Mouse (Mus musculus) T-cell, adult 2 months (primary cell): Measurements from ENCODE around the gene Acox1.

Source experiments
- DNase-seq: peaks from one replicate; pipeline ENCODE4 v3.0.0; 2022; ENCODE audit warnings: low spot score

Acox1 gene

DNA sequence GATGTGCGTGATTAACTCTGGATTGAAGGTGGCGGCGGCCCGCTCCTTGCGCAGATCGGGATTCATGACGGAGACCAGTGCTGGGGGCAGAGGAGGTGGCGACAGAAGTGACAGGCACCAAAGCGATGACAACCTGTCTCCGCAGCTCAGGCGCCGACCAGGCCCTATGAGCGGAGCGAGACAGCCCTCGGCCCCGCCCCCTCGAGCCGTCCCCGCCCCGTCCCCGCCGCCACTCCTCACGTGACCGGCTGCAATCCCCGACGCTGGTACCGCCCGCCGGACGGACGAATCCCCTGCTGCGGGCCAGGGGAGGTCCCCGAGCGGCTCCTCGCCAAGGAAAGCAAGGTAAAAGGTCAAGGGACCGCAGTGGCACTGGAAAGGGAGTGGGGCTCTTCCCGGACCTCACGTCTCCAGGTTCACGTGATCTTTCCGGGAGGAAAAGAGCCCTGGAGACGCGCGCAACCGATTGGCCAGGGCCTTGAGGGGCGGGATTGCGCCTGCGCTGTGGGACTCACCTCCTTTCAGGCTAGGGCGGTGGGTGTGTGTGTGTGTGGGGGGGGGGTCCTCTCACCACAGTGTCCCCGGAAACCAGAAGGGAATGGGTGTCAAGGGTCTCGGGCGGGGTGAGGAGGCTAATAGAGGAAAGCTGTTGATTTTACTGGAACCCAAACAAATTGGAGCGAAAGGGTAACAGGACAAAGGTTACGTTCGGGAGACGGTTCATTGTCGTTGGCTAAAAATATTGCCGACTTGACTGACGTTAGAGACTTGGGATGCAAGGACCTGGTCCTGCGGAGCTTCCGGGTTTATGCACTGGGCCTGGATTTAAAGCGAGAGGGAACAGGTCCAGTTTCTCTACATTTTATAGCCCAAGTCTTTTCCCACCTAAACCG is at the start of gene Acox1, which contains the start of gene Ten1:
Acox1 (minus strand) TSS at position 407 of the 893 bp plus-strand sequence.
Ten1 (plus strand) TSS at position 217 of the 893 bp plus-strand sequence.
- peak; percentile 86 for DNase-seq

DNA sequence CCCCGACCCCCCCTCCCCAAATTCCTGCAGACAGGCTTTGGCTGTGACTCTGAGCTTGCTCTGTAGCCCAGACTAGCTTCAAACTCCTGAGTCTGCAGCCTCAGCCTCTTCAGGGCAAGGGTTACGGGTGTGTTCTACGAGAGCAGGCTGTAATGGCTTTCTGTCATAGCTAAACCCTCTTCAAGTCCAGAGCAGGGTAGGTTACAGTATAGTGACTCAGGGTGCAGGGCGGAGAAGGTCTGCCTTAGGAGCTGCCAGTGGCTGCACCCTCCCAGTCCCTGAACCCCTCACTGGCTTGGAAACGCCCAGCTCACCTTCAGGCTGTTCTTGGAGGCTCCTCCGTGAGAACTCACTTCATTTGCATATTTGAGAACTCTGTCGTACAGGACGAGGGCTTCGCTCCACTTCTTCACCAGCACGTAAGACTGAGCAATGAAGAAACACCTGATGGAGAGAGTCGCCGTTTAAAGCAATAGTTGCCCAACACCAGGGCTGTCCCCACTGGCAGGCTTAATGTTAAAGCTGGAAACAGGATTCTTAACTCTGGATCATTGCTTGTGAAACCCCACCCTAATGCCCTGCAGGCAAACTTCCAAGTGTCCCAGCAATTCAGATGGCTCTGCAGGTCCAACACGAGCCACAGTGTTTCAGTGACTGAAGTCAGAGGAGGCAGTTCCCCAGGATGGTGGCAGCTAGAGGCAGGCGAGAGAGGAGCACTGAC is 48.8 kb upstream of the Acox1 start:
- DNase-seq, result no peak

DNA sequence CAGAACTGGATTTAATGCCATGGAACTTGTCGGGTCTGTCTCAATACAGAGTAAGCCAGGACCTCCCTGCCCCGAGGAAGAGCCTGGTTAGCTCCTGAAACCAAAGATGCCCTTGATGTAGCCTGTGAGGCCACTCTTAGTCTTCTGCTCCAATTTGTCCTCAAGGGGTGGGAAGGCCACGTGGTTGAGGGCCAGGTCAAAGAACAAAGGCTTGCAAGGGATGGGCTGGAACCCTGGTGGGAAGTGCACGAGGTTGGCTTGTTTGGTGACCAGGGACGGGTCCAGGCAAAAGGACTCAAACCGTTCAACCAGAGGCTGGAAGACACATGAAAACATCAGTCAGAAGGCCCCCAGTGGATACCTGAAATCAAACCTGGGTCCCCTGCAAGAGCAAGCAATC is 46.8 kb upstream of the Acox1 start:
- DNase-seq, result no peak

DNA sequence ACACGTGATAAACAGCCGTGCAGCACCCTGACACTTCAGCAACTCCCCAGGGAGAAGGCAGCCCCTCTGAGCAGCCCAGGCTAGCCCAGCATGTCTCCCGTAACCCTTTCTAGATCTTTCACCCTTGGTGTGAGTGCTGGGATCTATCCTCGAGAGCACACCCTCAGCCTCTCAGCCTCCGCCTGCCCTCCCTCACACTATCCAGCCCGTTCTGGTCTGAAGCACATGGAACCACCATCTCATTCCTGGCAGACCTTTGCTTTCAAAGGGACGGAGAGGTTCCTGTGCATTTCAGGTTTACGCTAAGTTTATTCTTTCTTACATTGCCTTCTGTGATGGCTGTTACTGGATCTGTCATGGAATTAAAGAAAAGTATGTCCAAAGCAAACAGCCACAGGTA is 45.7 kb upstream of the Acox1 start:
- no peak for DNase-seq

DNA sequence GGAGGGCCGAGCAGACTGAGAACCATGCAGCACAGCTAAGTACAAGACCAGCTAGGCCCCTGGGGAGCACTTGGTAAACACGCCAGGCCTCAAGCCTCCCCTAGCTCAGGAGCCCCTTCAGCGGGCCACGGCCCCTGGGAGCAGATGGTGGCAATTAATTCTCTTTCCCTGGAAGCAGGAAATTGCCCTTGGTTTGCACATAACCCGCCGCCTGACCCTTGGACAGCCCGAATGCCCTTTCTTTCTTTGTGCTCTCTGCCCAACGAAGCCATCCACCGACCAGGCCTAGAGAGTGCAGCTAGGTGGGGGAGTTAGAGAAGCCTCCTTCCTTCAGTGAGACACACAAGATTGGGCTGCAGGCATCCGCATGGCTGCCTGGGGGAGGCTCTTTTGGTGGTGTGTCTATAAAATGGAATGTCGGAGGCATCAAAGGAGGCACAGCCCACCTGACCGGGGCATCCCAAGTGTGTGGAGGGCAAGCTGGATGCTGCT is 42.9 kb upstream of the Acox1 start:
- no peak for DNase-seq

DNA sequence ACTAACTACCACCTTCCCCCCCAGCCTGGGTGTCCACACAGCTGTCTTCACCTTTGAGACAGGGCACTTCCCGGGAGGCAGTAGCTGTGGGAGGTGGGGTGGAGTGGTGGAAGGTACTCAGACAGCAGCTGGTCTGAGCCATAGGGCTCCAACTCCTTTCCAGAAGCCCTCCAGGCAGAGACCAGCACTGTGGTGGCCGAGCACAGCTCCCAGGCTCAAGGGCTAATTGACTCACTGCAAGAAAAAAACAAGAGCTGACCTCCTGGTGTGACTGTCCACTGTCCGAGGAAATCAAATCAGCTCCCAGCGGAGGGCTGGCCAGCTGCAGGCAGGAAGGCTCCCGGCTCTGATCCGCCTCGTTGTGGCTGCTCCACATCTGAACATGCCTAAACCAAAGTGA is 41.0 kb upstream of the Acox1 start:
- no peak for DNase-seq

DNA sequence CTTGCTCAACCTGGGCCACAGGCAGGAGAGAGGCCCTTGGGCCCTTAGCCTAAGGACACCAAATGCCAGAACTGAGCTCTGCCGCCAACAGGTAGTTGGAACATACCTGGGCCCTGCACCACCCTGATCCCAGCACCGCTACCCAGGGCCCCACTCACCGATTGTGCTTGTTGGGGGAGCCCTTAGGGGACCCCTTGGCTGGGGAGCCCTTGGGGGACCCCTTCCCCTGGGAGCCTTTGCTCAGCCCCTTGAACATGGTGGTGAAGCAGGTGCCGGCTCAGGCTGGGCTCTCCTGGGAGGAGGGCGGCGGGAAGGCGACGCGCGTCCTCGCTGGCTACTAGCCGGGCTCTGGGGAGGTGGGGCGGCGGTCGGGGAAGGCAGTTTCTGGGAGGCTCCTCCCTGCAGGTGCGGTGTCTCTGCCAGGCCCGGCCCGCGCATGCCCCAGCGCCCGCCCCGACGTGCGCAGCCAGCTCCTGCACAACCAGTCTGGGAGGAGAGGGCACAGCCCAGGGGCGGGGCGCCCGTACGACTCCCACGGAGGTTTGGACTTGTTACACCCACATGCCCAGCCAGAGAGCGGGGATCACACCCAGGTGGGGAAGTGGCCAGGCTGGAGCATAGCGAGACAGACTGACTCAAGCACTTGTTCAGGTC is 39.0 kb upstream of the Acox1 start, which contains the start of gene Evpl:
Evpl (minus strand) TSS at position 336 of the 654 bp plus-strand sequence.
- peak; percentile 41 for DNase-seq

DNA sequence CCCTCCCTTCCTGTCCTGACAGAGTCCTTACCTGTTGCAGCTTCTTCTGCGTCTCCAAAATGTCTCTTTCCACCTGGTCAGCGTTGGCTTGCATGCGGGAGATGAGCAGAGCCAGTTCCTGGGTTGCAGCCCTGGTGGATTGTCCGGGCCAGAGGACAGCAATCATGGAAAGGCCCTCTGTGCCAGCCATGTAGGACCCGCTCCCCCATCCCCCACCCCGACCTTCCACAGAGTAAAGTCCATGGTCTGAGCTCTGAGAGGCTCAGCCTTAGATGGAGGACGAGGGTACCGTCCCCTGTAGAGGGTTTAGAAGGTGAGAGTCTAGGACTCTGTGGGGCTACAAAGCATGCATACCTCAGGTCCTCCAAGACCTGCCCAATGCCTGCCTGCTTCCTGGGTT is 36.1 kb upstream of the Acox1 start:
- DNase-seq, result no peak

DNA sequence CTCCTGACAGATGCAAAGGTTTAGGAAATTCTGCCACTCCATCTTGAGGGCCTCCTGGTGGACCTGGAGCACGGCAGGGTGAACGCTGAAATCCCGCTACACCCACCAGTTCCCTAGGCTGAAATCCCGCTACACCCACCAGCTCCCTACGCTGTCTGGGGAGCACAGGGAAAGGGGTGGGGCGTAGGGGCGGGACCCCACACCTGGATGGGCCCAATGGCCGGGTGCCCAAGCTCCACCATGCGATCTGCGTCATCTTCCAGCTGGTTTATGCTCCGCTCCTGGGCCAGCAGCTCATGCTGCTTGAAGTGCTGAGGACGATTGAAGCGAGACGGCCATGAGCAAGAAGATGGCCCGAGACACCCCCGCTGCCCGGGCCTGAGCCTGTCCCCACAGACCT is 33.6 kb upstream of the Acox1 start:
- DNase-seq, result no peak

DNA sequence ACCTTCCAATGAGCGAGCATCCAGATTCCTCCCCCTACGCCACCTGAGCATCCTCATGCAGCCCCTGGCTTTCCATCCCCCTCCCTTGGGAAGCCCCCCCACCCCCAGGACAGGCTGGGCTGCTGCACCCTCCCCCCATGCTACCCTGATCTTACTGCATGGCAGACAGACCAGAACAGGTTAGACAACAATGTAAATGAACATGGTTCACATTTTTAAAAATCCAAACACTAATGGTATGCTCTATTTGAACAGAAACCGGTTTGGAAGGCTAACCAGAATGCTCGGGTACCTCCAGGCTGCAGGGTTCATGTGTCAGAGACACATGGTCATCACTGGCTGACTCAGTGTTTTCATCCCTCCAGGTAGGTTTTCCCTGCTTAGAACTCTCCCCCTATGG is 29.9 kb upstream of the Acox1 start:
- no peak for DNase-seq

DNA sequence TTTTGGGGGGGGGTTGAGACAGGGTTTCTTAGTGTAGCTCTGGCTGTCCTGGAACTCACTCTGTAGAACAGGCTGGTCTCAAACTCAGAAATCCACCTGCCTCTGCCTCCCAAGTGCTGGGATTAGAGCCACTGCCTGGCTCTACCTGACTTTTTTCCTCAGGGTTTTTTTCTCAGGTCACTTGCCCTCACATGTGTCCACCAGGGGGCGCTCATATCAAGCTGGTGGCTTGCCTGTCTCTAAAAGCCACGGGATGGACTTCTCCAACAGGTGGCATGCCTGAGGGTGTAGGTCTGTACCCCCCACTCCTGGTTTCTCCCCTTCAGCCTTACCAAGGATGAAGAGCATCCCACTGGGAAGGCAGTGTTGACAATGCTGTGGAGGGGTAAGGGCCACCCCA is 27.6 kb upstream of the Acox1 start:
- DNase-seq, result peak; percentile 74

DNA sequence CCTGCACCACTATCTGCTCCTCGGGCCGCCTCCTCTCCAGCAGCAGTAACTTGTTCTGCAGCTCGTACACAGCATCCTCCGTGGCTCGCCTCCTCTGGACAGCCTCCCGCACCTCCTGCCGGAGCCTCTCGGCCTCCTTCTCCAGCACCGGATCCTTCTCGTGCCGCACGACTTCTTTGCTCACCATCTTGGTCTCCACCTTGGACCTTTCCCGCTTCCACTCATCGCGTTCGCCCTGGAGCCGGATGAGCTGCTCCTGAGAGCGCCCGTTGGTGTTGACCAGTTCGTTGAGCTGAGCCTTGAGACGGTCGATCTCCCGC is 23.9 kb upstream of the Acox1 start:
- DNase-seq, result no peak

DNA sequence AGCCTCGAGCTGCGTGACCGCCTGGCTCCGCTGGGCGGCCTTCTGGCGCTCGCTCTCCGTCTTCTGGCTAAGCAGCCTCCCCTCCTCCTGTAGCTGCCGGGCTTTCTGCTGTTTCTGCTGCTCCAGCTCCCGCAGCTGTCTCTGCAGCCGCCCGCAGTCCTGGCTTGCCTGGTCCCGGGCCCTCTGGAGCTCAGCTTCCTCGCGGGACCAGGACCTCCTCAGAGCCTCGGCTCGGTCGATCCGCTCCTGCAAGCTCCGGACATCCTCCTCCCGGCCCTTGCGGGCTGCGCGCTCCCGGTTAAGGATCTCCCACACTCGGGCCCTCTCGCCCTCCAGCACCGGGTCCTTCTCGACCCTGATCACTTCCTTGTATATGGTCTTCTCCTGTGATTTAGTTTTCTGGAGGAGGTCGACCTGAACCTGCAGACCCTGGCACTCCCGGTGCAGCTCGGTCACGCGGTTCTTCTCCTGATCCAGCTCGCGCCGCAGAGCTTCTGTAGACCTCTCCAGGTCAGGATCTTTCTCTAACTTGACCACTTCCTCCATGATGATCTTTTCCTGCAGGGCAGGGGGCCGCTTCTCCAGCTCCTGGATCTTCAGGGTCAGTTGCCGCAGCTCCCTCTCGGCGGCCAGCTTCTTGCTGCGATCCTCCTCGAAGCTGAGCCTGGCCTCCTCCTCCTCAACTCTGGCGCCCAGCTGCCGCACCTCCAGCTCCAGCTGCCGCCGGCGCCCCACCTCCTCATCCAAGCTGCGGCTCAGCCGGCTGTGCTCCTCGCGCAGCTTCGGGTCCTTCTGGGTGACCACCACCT is 23.3 kb upstream of the Acox1 start:
- no peak for DNase-seq

DNA sequence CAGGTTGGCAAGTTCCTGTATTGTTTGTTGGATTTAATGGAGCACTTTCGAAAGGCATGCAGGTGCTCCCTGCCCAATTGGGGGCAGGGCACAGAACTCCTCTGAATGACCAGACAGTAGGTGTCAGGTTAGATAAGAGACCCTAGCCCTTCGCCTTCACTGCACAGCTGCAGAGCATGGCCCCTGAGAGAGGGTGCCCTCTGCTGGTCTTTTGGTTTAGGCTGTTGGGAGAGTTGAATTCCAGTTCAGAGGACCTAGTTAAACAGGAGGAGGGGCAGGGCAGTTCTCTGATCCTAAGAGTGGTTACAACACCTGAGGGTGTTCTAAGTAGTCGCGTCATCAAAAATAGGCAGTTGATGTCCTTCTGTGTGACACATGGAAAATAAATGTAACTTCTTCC is 21.0 kb upstream of the Acox1 start:
- DNase-seq, result peak; percentile 47

DNA sequence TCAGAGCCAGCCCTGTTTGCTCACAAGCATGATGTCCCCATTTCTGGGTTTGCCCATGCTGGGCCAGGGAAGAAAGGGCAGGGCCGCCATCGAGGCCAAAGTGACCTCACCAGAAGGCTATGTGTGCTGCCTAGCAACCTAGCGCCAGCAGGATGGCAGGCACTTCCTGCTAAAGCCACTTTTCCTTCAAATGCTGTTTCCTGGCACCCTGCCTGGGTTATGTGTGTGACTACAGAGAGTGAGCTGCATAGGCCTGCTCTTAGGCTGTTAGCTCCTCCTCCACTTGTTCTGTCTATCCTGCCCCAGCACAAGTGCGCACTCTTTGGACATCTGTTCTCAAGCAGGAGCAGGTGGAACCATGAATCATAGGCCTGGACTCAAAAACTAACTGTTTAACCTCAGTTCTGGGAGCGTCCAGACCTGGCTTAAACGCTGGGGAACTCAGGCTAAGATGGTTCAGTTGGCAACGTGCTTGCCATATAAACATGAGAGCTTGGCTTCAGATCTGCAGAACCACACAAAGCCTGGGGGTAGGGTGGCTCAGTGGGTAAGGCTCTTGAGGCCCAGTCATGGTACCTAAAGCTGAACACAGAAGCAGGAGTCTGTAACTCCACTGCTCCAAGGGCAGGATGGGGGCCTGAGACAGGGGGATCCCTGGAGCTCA is 20.0 kb upstream of the Acox1 start:
- no peak for DNase-seq

DNA sequence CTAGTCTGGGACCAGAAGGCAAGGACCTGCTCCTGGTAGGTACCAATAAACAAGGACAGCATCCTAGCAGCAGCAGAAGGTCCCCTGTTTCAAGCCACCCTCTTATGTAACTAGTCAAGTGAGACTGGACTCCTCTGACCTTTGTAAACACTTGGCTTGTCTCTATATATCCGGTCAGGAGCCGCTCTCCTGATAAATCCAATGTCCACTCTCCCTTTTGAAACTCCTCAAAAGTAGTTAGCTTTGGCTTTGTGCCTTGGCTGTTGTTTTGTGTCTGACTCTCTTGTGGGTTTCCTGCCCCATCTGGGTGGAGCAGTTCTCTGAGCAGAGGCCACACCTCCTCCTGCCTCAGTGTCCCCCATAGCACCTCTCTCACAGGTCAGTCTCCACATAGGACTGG is 19.4 kb upstream of the Acox1 start:
- no peak for DNase-seq

DNA sequence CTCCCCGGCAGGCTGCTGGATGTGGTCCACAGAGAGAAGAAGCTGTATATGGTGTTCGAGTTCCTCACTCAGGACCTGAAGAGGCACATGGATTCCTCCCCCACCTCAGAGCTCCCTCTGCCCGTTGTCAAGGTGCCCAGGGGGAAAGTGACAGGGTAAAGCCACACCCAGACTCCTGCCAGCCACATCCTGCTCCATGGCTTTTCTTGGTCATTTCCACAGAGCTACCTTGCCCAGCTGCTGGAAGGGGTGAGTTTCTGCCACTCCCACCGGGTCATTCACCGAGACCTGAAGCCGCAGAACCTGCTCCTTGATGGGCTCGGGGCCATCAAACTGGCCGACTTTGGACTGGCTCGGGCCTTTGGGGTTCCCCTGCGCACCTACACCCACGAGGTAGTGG is 17.7 kb upstream of the Acox1 start:
- no peak for DNase-seq

DNA sequence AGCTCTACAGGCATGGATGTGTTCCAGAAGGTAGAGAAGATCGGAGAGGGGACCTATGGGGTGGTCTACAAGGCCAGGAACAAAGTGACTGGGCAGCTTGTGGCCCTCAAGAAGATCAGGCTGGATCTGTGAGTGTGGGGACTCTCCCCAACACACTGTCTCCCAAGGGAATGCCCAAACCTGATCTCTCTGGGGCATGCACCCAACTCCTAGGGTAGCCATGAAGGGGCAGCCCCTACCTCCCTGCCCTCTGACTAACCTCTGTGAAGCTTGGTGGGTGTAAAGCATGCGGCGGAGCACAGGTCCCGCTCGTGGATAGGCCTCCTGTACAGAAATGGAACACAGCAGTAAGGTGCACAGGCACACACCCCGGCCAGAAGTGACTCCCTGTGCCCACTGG is 17.1 kb upstream of the Acox1 start:
- DNase-seq, result no peak

DNA sequence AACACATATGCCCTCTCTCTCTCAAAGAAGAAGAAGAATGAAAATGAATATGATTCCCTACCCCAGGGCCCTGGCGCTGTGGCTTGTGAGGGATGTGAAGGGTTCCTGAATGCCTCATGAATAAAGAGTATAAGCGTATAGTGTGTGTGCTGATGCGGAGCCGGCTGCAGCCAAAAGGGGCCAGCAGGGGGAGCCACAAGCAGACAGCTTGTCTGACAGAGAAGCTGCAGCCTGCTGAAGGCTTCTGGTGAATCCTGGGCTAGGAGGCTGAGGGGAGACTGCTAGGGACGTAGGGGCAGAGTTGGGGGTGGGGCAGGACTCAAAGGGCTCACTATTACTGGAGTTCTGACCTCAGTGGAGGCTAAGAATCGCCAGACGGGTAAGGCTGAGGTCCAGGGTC is 16.3 kb upstream of the Acox1 start:
- no peak for DNase-seq

DNA sequence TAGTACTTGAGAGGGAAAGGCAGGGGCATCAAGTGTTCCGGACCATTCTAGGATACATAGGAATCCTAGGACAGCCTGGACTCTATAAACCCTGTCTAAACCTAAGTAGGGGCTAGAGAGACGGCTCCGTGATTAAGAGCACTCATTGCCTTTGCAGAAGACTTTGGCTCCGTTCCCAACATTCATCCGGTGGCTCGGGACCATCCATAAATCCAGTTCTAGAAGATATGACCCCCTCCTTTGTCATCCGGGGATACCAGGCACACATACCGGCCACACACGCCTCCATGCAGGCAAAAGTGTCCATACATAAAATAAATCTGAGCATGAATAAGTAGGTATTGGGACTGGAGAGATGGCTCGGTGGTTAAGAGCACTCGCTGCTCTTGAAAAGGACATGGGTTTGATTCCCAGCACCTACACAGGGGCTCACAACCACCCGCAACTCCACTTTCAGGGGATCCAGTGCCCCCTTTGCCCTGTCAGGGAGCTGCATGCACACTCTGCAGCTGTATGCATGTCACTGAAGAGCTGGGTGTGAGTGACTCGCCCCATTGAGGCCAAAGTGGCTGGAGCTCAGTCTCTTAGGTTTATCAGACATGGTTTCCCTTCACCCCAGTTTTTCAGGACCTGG is 15.1 kb upstream of the Acox1 start:
- no peak for DNase-seq

DNA sequence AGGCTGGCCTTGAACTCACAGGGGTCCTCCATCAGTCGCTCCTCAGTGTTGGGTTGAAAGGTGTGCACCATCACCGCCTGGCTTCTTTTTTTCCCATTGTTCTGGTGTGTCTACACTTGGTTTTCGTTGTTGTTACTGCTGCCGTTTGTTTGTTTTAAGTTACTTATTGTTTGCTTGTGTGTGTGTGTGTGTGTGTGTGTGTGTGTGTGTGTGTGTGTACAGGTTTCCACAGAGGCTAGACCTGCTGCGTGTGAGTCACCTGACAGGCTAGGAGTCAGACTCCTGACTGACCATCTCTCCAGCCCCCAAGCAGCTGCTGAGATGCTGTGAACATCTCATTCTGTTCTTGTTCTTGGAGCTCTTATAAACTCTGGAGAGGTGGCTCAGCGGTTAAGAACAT is 14.0 kb upstream of the Acox1 start:
- no peak for DNase-seq
